Mouse (Mus musculus) urinary bladder, adult 2 months (tissue): Measurements from ENCODE around the gene Arid5b. TPM values are rescaled to one million over a fixed set of nuclear protein-coding genes. Genes with fewer than 3 reads are reported as not detected.

Experiments
- DNase-seq: peaks from one replicate; pipeline ENCODE4 v3.0.0; 2022; ENCODE audit warnings: low spot score
- polyA plus RNA-seq: library from polyadenylated mRNA; depleted of rRNA; stranded (reverse); fragments of >200 nt; gene quantifications from 2 replicates; pipeline ENCODE4 v1.2.3, GENCODE M21; 2012

Arid5b gene
- polyA plus RNA-seq, 1 experiment, result 15.8 TPM

DNA sequence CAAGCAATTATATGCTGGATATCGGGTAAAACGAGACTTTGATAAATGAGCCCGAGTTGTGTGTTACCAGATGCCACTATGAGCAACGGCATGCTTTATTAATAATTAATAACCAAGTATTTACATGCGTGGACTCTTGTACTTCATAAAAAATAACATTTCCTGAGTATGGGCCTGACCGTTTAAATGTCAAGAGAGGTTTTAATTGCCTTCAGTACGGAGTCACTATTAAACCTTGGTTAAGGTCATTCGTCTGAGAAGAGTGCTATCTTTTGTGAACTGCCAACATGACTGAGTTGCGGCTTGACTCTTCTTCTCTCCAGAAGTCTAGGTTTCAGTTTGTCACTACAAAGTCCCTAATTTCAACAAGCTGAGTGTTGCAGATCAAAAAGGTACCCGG is 8.8 kb downstream of the Arid5b start:
- no peak for DNase-seq

GRCm38 (mm10) chr10:68268629-68269028 is 9.9 kb downstream of the Arid5b start:
- DNase-seq, result no peak

DNA sequence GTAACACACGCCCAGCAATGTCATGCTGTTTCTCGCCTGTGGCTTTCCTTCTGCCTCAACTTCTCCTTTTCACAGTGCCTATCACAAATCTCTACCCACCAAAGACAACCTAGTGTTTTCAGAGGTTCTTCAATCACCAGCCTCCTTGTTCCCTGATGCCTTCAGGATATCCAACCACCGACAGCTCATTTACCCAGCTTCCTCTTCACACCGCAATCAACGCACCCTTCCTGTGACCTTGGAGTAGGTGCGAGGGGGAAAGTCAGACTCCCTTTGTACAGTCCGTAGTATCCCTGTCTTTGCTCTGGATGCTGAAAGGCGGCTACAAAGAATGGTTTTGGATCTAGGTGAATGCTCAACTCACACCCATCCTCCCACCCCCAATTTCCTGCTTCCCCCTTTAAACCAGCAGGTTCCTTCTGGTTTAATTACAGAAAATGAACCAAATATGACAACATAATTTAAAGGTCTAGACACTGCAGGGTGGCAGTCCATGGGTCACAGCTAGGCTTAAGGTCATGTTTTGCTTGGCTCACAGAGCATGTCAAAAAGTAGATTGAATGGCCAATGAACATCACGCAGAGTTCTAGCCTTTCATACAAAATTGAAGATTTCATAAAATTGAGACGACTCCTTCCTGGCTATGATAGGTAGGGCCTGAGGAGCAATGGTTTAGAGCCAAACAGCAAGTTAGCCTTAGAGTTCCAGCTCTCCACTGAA is 14.4 kb downstream of the Arid5b start:
- no peak for DNase-seq

DNA sequence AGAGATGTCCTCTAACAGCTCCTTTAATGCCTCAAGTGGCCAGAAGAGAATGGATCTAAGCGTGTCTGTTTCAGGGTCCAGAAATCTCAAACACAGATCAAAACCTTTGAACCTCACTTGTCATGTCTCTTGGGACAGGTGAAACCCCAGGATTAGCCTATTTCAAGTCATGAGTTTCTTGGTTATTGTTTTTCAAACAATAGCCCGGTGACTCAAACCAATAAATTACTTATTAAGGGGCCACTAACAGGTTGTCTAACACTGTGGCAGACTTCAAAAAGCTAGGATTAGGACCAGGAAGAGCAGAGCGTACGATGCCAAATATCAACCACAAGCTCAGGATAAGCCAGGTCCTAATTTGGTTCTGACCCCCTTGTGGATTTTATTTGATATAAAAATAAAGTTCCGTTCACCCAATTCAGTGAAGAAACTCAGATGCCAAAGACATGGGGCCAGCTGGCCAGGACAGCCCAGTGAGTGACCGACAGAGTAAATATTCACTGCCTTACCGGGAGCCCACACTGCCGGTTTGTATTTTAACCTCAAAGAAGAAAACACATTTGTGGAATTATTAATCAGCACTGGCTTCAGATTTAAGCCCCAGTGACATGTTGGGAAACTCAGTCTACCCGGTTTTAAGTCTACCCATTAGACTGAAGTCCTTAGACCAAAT is 15.1 kb downstream of the Arid5b start:
- no peak for DNase-seq

- no peak for DNase-seq
Measured at GRCm38 (mm10) chr10:68259601-68260000, 18.9 kb downstream of the Arid5b start.

DNA sequence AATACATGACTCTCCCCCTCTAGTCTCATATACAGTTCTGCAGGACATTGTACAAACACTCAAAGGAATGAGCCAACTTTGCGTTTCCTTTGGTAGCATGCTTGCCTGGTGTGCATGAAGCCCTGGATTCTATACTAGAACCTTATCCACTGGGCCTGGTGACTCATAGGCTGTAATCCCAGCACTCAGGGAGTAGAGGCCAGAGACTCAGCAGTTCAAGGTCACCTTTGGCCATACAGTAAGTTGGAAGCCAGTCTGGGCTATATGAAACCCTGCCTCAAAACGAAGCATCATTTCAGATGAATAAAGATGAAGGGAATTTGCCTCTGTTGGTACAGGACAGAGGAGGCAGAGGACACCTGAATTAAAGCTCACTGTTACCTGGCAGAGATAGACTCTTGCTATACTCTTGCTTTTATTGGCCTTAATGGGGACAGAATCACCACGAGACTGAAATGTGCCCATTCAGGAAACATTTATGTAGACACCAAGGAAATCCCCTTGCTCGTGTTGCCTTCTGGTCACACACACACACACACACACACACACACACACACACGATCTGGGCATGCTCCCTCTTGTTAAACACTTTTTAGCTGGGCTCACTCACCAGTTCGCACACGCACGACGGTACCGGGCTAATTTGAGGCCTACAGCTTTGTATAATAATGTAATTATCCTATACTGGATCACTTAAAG is 21.0 kb downstream of the Arid5b start:
- no peak for DNase-seq

DNA sequence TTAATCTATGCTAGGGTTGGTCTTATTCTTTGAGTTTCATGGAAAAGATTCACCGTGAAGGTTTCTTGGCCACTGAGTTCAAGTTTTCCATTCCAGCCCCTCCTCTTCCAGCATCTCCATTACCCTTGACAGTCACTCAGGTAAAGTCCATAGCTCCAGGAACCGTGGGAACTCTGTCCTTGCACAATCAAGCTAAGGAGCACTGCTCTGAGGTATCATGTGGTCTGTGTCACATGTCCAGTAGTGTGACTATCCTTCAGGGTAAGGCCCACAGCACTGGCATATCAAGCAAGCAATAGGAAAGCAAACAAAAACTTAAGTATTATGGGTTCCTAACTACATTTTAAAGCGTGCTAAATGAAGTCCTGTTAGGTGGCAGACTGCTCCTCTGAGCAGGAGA is 22.4 kb downstream of the Arid5b start:
- no peak for DNase-seq

- DNase-seq, result no peak
Measured at GRCm38 (mm10) chr10:68253452-68254117, 25.0 kb downstream of the Arid5b start.

DNA sequence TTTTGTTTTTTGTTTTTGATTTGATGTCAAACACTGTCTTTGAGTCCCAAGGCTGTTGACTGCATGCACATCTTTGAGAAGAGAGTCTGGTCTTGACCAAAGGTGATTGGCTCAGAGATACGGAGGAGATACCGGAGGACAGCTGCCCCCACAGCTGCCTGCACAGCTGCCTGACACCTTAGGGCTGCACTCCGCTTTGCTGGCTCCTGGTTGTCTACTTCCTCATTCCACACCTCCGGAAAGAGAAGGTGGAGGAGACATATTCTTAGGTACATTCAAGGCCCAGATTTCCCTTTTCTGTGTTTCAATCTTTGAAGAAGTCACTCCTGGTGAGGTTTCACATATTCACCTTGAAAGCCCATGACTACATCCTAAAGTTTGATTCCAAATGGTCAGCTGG is 25.9 kb downstream of the Arid5b start:
- no peak for DNase-seq

GRCm38 (mm10) chr10:68249355-68249782 is 29.2 kb downstream of the Arid5b start:
- no peak for DNase-seq

GRCm38 (mm10) chr10:68248281-68249015 is 30.1 kb downstream of the Arid5b start:
- DNase-seq, result no peak

GRCm38 (mm10) chr10:68247490-68248280 is 30.9 kb downstream of the Arid5b start:
- no peak for DNase-seq

DNA sequence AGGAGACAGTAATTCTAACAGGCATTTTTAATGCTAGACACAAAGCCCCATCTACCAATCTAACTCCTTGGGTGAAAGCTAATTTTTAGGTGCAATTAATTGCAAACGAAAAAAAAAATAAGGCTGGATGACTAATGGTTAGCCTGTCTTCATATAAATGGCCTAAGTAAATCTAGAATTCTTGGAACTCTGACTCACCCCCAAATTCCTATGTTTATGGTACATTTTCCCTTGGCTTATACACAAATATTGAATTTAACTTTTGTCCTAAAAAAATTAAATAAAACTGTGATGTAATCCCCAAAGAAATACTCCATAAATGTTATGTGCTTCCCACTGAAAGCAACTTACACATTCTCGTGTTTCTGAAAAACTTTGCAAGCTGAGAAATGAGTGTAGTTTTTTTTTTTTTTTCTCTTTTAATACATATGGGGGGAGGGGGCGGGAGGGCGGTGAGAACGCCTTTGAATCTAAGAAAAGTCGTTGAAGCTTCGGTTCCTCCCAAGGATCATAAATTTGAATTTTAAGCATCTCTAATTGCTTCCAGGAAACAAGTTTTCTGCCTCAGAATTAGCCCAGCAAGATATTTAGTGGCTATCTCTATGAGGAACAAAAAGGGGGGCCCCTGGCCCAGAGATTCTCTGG is 31.8 kb downstream of the Arid5b start:
- no peak for DNase-seq

GRCm38 (mm10) chr10:68240804-68241485 is 37.6 kb downstream of the Arid5b start:
- DNase-seq, result no peak

DNA sequence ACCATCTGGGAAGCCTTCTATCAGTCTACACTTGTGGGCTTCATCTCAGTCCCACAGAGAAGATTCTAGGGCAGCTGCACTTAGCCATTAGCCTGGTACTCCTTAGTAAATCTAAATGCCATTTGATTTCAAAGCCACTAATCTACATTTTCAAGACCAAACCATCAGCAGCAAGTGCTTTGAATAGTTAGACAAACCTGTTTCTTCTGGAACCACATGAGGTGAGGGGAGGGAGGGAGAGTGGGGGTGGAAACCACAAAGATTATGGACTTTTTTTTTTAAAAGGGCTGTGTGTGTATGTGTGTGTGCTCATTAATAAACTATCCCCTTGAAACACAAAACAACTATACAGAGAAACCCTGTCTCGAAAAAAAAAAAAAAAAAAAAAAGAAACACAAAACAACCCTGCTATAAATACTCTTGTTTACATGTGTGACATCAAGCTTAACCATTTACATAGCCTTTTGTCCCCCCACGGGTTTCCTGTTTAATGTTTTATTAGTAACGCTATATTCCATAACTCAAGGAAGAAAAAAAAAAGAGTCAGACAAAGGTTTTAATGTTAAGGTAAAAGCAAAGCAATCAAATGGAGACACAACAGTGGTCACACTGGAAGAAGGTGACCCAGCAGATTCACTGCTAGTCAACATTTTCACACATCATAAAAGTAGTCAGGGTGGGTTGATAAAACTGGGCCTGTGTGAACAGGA is 38.3 kb downstream of the Arid5b start:
- no peak for DNase-seq

DNA sequence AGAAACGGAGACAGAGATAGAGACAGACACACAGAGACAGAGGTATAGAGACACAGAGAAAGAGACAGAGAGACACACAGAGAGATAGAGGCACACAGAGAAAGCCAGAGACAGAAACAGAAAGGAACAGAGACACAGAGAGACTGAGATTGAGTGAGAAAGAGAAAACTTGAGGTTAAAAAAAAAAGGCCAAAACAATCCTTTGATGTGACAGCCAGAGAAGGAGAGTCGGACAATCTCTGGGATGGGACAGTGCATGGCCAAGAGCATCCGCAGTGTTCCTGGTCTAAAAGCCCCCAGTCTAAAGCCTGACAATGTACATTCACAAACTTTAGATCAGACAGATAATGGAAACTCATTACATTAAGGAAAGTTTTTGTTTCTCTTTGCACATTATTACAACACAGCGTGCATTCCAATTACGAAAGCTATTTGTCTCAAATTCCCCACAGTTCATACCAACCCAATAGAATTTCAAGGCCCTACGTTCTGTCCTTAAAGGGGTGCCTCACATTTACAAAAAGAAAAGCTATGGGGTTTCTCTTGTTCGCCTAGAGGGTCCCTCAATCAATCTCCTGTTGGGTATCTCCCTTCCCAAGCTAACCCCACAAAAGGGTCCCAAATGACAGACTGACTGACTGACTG is 39.0 kb downstream of the Arid5b start:
- DNase-seq, result no peak

DNA sequence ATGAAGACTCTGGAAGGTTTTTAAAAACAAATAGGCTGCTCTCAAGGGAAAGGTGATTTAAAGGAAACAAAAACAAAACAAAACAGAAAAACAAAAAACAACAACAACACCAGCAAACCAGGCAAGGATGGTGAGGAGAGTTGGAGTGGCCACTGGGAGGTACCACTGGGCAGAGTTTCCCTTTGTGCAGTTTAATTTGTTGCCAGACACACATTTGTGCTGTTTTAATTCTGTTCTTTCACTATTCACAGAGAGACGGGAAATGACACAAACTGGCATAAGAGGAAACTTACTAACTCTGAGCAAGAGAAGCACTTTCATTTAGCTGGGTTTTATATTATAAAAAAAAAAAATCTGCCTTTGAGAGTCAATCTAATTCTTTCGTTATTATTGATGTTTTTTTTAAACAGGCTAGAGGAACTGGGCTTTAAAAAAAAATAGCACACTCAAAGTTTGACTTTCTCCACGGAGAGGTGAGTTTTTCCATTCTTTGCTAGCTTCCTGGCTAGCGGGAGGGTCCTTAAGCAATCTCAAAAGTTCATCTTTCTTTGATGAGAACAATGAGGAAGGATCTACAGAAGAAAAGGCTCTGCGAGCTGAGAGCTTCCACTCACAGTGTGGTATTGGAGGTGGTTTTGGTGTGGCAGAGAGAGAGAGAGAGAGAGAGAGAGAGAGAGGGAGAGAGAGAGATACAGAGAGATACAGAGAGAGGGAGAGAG is 39.7 kb downstream of the Arid5b start:
- no peak for DNase-seq

GRCm38 (mm10) chr10:68238182-68238581 is 40.4 kb downstream of the Arid5b start:
- DNase-seq, result no peak
